Mouse (Mus musculus): ENCODE measurements around the gene Kidins220. TPM values are rescaled to one million over a fixed set of nuclear protein-coding genes. Genes with fewer than 3 reads are reported as not detected.
A peak's percentile ranks its signal among the peaks of the same experiment; 100 is the strongest.

The Kidins220 gene
- 100 to 1,000 TPM; 281 to 285 TPM for total RNA-seq (2021)
- long read RNA-seq, experiment 1, partial matches to known transcripts = 26 of 86 reads
- long read RNA-seq, experiment 1, other reads (novel, unspliced or antisense) = 60 of 86 reads
- long read RNA-seq, experiment 2, full-length matches to known transcripts = 1 of 83 reads
- long read RNA-seq, experiment 2, partial matches to known transcripts = 23 of 83 reads
- long read RNA-seq, experiment 2, other reads (novel, unspliced or antisense) = 59 of 83 reads

GRCm38 (mm10) chr12:24974446-24975114 is at the start of gene Kidins220:
Gene Kidins220, plus strand, starts transcription at chr12:24974925.
- DNase-seq (ENCODE audit: low spot score in 2 of 2) = peak; percentile 94 to 95
- intact Hi-C loops (cut with DNase I) = loop anchor here (5.0 kb wide), 1 partner anchor 372 kb away; no protein-coding TSS in a partner anchor

- no peak for DNase-seq (ENCODE audit: low spot score in 2 of 2)
- intact Hi-C loops (cut with DNase I) = no loop called here
These were observed 49.4 kb upstream of the Kidins220 start for GRCm38 (mm10) chr12:24925276-24925675.

- intact Hi-C loops (cut with DNase I) = no loop called here
These were observed 49.0 kb upstream of the Kidins220 start for GRCm38 (mm10) chr12:24925684-24926083.

GRCm38 (mm10) chr12:24928051-24928748 is 46.5 kb upstream of the Kidins220 start:
- peak; percentile 78 to 90 for DNase-seq (ENCODE audit: low spot score in 2 of 2)
- intact Hi-C loops (cut with DNase I) = no loop called here

More at GRCm38 (mm10) chr12:24925684-24926083, 49.0 kb upstream of the Kidins220 start:
- DNase-seq (ENCODE audit: low spot score in 2 of 2) = no peak

GRCm38 (mm10) chr12:24929043-24929442 is 45.7 kb upstream of the Kidins220 start:
- DNase-seq (ENCODE audit: low spot score in 2 of 2) = no peak
- intact Hi-C loops (cut with DNase I) = no loop called here

- DNase-seq (ENCODE audit: low spot score in 2 of 2) = no peak
- intact Hi-C loops (cut with DNase I) = no loop called here
These were observed 44.0 kb upstream of the Kidins220 start for GRCm38 (mm10) chr12:24930760-24931159.

- intact Hi-C loops (cut with DNase I) = no loop called here
- no peak for DNase-seq (ENCODE audit: low spot score in 2 of 2)
These were observed 42.6 kb upstream of the Kidins220 start for GRCm38 (mm10) chr12:24932120-24932519.

GRCm38 (mm10) chr12:24933206-24933775 is 41.4 kb upstream of the Kidins220 start:
- DNase-seq (ENCODE audit: low spot score in 2 of 2) = no peak
- intact Hi-C loops (cut with DNase I) = no loop called here

GRCm38 (mm10) chr12:24933996-24934395 is 40.7 kb upstream of the Kidins220 start:
- intact Hi-C loops (cut with DNase I) = no loop called here
- DNase-seq (ENCODE audit: low spot score in 2 of 2) = no peak

GRCm38 (mm10) chr12:24936281-24936680 is 38.4 kb upstream of the Kidins220 start:
- intact Hi-C loops (cut with DNase I) = no loop called here
- no peak for DNase-seq (ENCODE audit: low spot score in 2 of 2)

GRCm38 (mm10) chr12:24939372-24939771 is 35.4 kb upstream of the Kidins220 start:
- DNase-seq (ENCODE audit: low spot score in 2 of 2) = no peak
- intact Hi-C loops (cut with DNase I) = no loop called here

GRCm38 (mm10) chr12:24942619-24943287 is 32.0 kb upstream of the Kidins220 start:
- intact Hi-C loops (cut with DNase I) = no loop called here
- no peak for DNase-seq (ENCODE audit: low spot score in 2 of 2)

GRCm38 (mm10) chr12:24943427-24943826 is 31.3 kb upstream of the Kidins220 start:
- intact Hi-C loops (cut with DNase I) = no loop called here
- no peak for DNase-seq (ENCODE audit: low spot score in 2 of 2)

GRCm38 (mm10) chr12:24944597-24944996 is 30.1 kb upstream of the Kidins220 start:
- no peak for DNase-seq (ENCODE audit: low spot score in 2 of 2)
- intact Hi-C loops (cut with DNase I) = no loop called here

GRCm38 (mm10) chr12:24947065-24947464 is 27.7 kb upstream of the Kidins220 start:
- intact Hi-C loops (cut with DNase I) = loop anchor here (5.0 kb wide), 1 partner anchor 110 kb away; no protein-coding TSS in a partner anchor

GRCm38 (mm10) chr12:24948344-24948743 is 26.4 kb upstream of the Kidins220 start:
- intact Hi-C loops (cut with DNase I) = loop anchor here (5.0 kb wide), 1 partner anchor 111 kb away; no protein-coding TSS in a partner anchor
- DNase-seq (ENCODE audit: low spot score in 2 of 2) = peak; percentile 53 to 61

More at GRCm38 (mm10) chr12:24947065-24947464, 27.7 kb upstream of the Kidins220 start:
- no peak for DNase-seq (ENCODE audit: low spot score in 2 of 2)

GRCm38 (mm10) chr12:24950376-24951046 is 24.2 kb upstream of the Kidins220 start:
- intact Hi-C loops (cut with DNase I) = no loop called here
- DNase-seq (ENCODE audit: low spot score in 2 of 2) = peak in 1 of 2 experiments; percentile 36

GRCm38 (mm10) chr12:24952147-24952546 is 22.6 kb upstream of the Kidins220 start:
- intact Hi-C loops (cut with DNase I) = loop anchor here (2.0 kb wide), 1 partner anchor 241 kb away; no protein-coding TSS in a partner anchor

GRCm38 (mm10) chr12:24955137-24955536 is 19.6 kb upstream of the Kidins220 start:
- intact Hi-C loops (cut with DNase I) = no loop called here
- no peak for DNase-seq (ENCODE audit: low spot score in 2 of 2)

More at GRCm38 (mm10) chr12:24952147-24952546, 22.6 kb upstream of the Kidins220 start:
- DNase-seq (ENCODE audit: low spot score in 2 of 2) = peak; percentile 54 to 75
